Mouse (Mus musculus) midbrain, embryonic 16.5 days (tissue): Measurements from ENCODE around the gene 4931429L15Rik. TPM values are rescaled to one million over a fixed set of nuclear protein-coding genes. Genes with fewer than 3 reads are reported as not detected.

Source experiments
- ATAC-seq: fragments of 200-750 bp; cut with Nextera tagmentation; 2 replicates; pipeline ENCODE4 v1.8.0; 2017; ENCODE audit warnings: moderate TSS enrichment
- H3K27ac ChIP-seq: fragments of 300-500 bp; sonication (generic); 2 replicates; pipeline ENCODE4 v1.5.1; 2014; ENCODE audit warnings: mild to moderate bottlenecking, low read length, mixed read lengths
- H3K27me3 ChIP-seq: fragments of 300-500 bp; sonication (generic); 2 replicates; pipeline ENCODE4 v1.6.1; 2014; ENCODE audit warnings: low read depth, low read length, mixed read lengths; ENCODE audit not compliant: control insufficient read depth, insufficient read depth
- H3K36me3 ChIP-seq: fragments of 300-500 bp; sonication (generic); 2 replicates; pipeline ENCODE4 v1.6.1; 2014; ENCODE audit warnings: mild to moderate bottlenecking, low read length, moderate library complexity, mixed read lengths; ENCODE audit not compliant: control insufficient read depth, insufficient read depth
- H3K4me1 ChIP-seq: fragments of 300-500 bp; sonication (generic); 2 replicates; pipeline ENCODE4 v1.6.1; 2014; ENCODE audit warnings: mild to moderate bottlenecking, low read length, mixed read lengths; ENCODE audit not compliant: control insufficient read depth, insufficient read depth
- H3K4me2 ChIP-seq: fragments of 300-500 bp; sonication (generic); 2 replicates; pipeline ENCODE4 v1.6.1; 2014; ENCODE audit warnings: mild to moderate bottlenecking, low read length, mixed read lengths
- H3K4me3 ChIP-seq: fragments of 300-500 bp; sonication (generic); 2 replicates; pipeline ENCODE4 v1.5.1; 2014; ENCODE audit warnings: low read depth, mild to moderate bottlenecking, low read length, moderate library complexity, mixed read lengths
- H3K9ac ChIP-seq: fragments of 300-500 bp; sonication (generic); 2 replicates; pipeline ENCODE4 v1.6.1; 2014; ENCODE audit warnings: low read depth, low read length, mixed read lengths
- H3K9me3 ChIP-seq: fragments of 300-500 bp; sonication (generic); replicated peaks from 2 replicates; pipeline ENCODE4 v1.6.1; 2014; ENCODE audit warnings: mild to moderate bottlenecking, low read length, mixed read lengths; ENCODE audit not compliant: control insufficient read depth, poor library complexity, severe bottlenecking
- WGBS: fragments of 180-500 bp; shearing (Covaris S2); extraction: QIAGEN DNeasy Blood & Tissue Kit; methylation state at CpG from one replicate; pipeline ENCODE4 v1.1.7; 2014; 5-methylcytosine and 5-hydroxymethylcytosine counted together
- polyA plus RNA-seq: library from polyadenylated mRNA; unstranded; fragments of >200 nt; fragmentation: Nextera tagmentation; extraction: Ambion mirVana; gene quantifications from 2 replicates; pipeline ENCODE4 v1.2.1, GENCODE M21; 2015

4931429L15Rik gene
- polyA plus RNA-seq, 1 experiment from 2014 or later: not detected

DNA sequence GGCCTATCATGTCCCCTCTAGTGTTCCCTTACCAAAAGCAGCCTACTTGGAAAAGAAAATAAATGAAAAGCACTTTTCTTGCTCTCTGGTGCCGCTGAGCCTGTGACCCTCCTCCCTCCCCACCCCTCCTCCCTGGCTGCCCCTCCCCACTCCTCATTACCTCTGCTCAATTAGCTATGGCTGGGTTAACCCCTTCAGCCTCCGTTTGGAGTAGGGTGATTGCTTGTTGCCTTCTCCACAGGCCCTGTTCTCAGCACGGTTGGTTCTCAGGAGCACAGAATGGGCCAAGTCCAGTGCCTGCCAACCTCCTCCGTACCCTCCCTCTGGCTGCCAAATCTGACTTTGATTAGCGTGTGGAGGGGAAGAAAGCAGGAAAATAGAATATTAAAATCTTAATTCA, 3.4 kb downstream of the 4931429L15Rik start:
- 7% methylated on average over 5 of the region's 5 CpGs for WGBS
- ATAC-seq: no peak

DNA sequence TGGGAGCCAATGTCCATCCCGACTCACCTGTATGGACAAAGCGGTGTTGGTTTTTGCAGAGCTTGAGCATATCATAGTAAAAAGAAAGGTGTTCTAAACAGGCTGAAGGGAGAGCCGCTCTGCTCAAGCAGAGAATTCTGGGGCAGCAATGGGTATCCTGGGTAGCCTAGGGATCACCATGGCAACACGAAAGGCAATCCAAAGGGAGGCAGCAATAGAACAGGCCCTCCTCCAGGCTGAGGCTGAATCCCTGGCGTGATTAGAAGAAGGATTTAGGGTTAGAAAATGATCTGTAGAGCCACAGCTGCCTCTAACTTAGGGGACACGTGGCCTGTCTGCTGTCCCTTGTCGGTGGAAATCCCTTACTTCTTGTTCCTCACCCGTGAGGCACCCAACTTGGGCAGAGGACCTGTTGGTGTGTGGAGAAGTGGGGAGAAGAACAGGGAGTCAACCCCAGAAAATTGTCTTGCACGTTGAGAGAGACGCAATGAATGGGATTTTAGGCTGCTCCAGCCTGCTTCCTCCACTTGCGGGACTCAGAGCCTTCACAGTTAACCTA, 3.9 kb downstream of the 4931429L15Rik start:
- Histone ChIP-seq H3K9me3 (no peaks in the 10 kb centered on the region), H3K9ac (no peak overlapping the region), H3K36me3 (no peaks in the 10 kb centered on the region), H3K4me3 (no peak overlapping the region), H3K4me2 (peak overlapping the region; percentile 4; the same call in 1 of the 2 replicates), H3K27ac (peak overlapping the region; percentile 44), H3K27me3 (no peaks in the 10 kb centered on the region), H3K4me1 (peaks cover 16% of the 10 kb centered on the region)
- 17% methylated on average over 11 of the region's 11 CpGs for WGBS
- ATAC-seq: peak; percentile 83; the same call in 1 of the 2 replicates

More for the DNA sequence above, 3.4 kb downstream of the 4931429L15Rik start:
- Histone ChIP-seq H3K9ac (no peak overlapping the region), H3K36me3 (no peaks in the 10 kb centered on the region), H3K27ac (peak overlapping the region; percentile 44), H3K4me3 (no peak overlapping the region), H3K4me1 (peaks cover 16% of the 10 kb centered on the region), H3K4me2 (no peak overlapping the region), H3K9me3 (no peaks in the 10 kb centered on the region), H3K27me3 (no peaks in the 10 kb centered on the region)

DNA sequence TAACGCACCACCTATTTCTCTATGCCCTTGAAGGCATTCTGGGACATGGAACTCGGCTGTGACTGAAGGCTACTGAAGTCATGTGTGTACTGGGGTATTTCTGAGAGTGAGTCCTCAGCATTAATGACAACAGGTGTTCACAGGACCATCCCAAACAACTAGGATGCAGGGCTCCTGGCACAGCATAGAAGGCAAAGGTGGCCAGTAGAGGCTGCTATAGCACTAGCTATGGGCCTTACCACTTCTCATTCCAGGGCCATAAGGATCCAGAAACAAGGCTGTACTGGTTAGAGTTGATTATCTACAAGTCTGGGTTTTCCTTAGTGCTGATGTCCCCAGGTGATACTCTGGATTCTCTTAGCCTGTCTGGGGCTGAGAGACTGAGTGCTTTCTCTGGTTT, 4.9 kb downstream of the 4931429L15Rik start:
- Histone ChIP-seq H3K4me1 (peaks cover 16% of the 10 kb centered on the region), H3K9ac (no peak overlapping the region), H3K4me2 (no peak overlapping the region), H3K27me3 (no peaks in the 10 kb centered on the region), H3K36me3 (no peaks in the 10 kb centered on the region), H3K9me3 (no peaks in the 10 kb centered on the region), H3K4me3 (no peak overlapping the region), H3K27ac (no peak overlapping the region)
- WGBS: 50% methylated on average over 2 of the region's 2 CpGs
- peak; percentile 34; the same call in 1 of the 2 replicates for ATAC-seq

DNA sequence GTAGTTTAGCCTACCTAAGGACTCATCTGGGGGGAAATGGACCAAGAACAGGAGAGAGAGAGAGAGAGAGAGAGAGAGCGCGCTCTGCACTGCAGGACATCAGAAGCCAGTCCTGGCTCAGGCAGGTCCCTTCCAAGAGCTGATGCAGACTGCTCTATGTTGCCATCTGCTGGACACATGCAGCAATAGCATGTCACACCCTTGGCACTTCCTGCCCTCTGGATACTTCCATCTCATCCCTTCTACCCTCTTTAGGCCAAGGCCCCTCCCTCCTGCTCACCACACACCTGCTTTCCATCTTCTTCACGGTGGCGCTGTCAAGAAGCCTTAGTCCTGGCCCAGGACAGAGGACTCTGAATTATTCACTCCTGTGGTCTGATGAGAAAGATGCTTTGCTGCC, 5.3 kb downstream of the 4931429L15Rik start:
- ATAC-seq: 0 out of 2 replicates have a peak, but pooled peaks have one; percentile 27
- H3K36me3 ChIP-seq: no peaks in the 10 kb centered on the region

DNA sequence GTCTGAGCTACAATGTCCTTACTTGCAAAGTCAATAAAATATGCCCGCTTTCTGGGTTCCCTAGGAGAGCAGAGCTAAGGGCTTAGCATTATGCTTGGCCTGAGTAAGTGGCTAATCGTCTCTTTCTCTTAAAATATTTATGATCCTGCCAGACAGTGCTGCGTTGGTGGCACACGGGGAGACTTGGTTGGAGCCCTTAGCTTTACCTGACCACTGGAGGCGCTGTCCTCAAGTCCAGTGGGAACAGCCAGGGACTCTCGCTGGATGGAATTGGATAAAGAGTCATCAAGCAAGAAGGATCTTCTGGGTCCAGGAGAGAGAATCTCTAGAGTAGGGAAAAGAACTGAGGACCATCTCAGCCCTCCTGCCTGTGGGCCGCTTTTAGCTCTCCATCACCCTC, 10.7 kb downstream of the 4931429L15Rik start:
- H3K4me3 ChIP-seq: no peak overlapping the region
- H3K9me3 ChIP-seq: no peaks in the 10 kb centered on the region
- H3K4me2 ChIP-seq: no peak overlapping the region
- WGBS: 9% methylated on average over 7 of the region's 7 CpGs
- ATAC-seq: no peak
- no peaks in the 10 kb centered on the region for H3K4me1 ChIP-seq
- H3K27me3 ChIP-seq: no peaks in the 10 kb centered on the region
- no peaks in the 10 kb centered on the region for H3K36me3 ChIP-seq
- H3K27ac ChIP-seq: no peak overlapping the region
- H3K9ac ChIP-seq: no peak overlapping the region

More for the DNA sequence above, 5.3 kb downstream of the 4931429L15Rik start:
- no peaks in the 10 kb centered on the region for H3K9me3 ChIP-seq
- WGBS: 1% methylated on average over 4 of the region's 4 CpGs
- H3K4me2 ChIP-seq: no peak overlapping the region
- no peak overlapping the region for H3K27ac ChIP-seq
- H3K4me1 ChIP-seq: peaks cover 16% of the 10 kb centered on the region
- H3K27me3 ChIP-seq: no peaks in the 10 kb centered on the region
- H3K4me3 ChIP-seq: no peak overlapping the region
- H3K9ac ChIP-seq: no peak overlapping the region

DNA sequence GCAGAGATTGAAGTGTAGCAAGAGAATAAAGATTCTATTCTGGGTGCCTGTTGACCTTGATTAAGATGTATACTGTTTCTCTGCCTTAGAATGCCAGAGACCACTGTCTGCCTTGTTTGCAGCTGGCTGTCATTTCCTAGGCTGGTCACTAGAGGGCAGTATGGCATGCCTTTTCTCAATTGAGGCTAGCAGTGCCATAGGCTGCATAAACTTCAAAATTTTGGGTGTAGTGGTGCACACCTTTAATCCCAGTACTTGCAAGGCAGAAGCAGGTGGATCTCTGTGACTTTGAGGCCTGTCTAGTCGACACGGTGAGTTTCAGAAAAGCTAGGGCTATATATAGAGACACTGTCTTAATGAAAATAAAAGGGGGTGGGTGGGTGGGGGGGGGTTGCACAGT, 17.6 kb downstream of the 4931429L15Rik start:
- Histone ChIP-seq H3K36me3 (peaks cover 17% of the 10 kb centered on the region), H3K4me1 (no peaks in the 10 kb centered on the region), H3K27me3 (no peaks in the 10 kb centered on the region), H3K4me2 (no peak overlapping the region), H3K9me3 (no peaks in the 10 kb centered on the region), H3K4me3 (no peak overlapping the region), H3K27ac (no peak overlapping the region), H3K9ac (no peak overlapping the region)
- 0% methylated on average over 2 of the region's 2 CpGs for WGBS
- no peak for ATAC-seq

DNA sequence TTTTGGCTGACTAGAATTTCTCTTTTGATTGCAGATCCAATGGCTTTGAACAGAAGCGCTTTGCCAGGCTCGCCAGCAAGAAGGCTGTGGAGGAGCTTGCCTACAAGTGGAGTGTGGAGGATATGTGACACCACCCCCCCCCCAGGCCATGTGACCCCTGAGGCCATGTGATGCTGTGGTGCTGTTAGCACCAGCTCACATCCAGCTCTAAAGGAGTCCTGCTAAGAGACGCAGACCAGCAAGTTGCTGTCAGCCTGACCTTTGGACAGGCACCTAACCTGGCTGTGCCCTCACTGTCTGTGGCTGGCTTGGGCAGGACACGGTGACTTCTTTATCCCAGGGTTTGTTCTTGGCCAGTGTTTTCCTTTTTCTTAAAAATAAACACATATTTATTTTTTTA, 21.4 kb downstream of the 4931429L15Rik start:
- Histone ChIP-seq H3K27ac (no peak overlapping the region), H3K4me2 (no peak overlapping the region), H3K36me3 (peaks cover 25% of the 10 kb centered on the region), H3K27me3 (no peaks in the 10 kb centered on the region), H3K4me1 (no peaks in the 10 kb centered on the region), H3K4me3 (no peak overlapping the region), H3K9ac (no peak overlapping the region), H3K9me3 (no peaks in the 10 kb centered on the region)
- no peak for ATAC-seq
- whole genome bisulfite sequencing: 97% methylated on average over 4 of the region's 4 CpGs

DNA sequence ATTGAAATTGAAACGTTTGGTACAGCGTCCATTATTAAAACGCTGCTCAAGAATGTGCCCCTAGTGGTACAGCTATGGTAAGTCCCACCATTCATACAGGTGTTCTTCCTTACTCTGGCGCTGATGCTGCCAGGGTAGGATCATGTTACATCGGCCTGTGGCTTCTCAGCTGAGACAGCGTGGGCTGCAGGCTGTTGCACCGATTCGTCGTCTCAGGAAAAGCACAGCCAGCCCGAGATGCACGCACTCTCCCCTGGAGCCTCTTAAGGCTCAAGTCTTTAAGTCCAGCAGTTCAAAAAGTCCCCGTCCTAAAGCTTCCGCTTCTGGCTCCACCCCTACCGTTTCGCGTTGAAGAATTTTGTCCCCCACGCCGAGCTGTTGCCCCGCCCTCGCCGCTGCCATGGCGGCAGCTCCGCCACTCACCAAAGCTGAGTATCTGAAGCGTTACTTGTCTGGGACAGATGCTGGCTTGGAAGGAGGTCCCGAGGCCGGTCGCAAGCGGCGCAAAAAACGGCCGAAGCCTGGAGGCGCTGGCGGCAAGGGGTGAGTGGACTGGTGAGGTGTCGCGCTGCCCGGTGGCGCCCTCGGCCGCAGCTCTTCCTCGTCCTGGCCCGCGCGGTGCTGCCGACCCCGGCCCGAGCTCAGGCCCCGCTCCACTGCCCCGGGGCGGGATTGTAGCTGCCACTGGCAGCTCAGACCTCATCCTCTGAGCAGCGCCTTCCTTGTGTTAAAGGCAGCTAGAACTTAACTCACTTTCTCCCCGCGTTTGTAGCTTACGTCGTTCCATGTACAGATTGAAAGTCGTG, 37.0 kb downstream of the 4931429L15Rik start, which contains the start of gene Bud13:
Bud13 (plus strand) TSS at position 378 of the 806 bp plus-strand sequence.
- Histone ChIP-seq H3K27me3 (no peaks in the 10 kb centered on the region), H3K36me3 (peaks cover 38% of the 10 kb centered on the region), H3K9me3 (no peaks in the 10 kb centered on the region), H3K9ac (peak within 1 kb of the TSS; percentile 89), H3K27ac (peak within 1 kb of the TSS; percentile 81), H3K4me3 (peak within 1 kb of the TSS; percentile 91), H3K4me2 (peak within 1 kb of the TSS; percentile 84), H3K4me1 (peaks cover 8% of the 10 kb centered on the region)
- peak; percentile 90 for ATAC-seq
- under 1% methylated on average over 55 of the region's 55 CpGs for WGBS

DNA sequence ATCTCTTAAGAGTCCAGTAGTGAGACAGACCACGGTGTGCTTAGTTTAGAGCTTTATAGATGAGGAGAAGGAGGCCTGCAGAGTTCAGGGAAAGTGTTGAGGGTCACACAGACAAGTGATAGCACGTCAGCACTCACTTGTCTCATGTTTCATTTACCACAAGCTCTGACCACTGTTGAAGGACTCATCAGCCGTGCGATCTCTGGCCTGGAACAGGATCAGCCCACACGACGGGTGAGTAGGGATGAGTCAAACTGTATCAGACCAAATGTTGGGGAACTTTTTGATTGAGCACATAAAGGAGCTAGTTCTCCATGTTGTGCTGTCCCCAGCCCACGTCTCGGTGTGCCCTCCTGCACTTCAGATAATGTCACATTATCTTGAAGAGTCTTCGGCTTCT, 45.3 kb downstream of the 4931429L15Rik start:
- no peak for ATAC-seq
- peaks cover 10% of the 10 kb centered on the region for H3K27me3 ChIP-seq
- peaks cover 32% of the 10 kb centered on the region for H3K36me3 ChIP-seq
- H3K9me3 ChIP-seq: no peaks in the 10 kb centered on the region
- H3K4me2 ChIP-seq: no peak overlapping the region
- H3K4me1 ChIP-seq: peaks cover 6% of the 10 kb centered on the region
- WGBS: 94% methylated on average over 9 of the region's 9 CpGs
- no peak overlapping the region for H3K4me3 ChIP-seq
- no peak overlapping the region for H3K9ac ChIP-seq
- H3K27ac ChIP-seq: no peak overlapping the region
